Mouse (Mus musculus) ES-E14 (cell line): ENCODE results near the gene E130114P18Rik. TPM values are rescaled to one million over a fixed set of nuclear protein-coding genes. Genes with fewer than 3 reads are reported as not detected.

ENCODE experiments used
- DNase-seq: peaks from one replicate; pipeline ENCODE4 v3.0.0-alpha.2; 2013; ENCODE audit warnings: low read depth, low spot score
- H3K27ac ChIP-seq: 2 replicates; pipeline ENCODE4 v1.5.1; 2012; ENCODE audit warnings: low read depth, mild to moderate bottlenecking, low read length, moderate library complexity, mixed read lengths; ENCODE audit not compliant: poor library complexity, insufficient read depth, severe bottlenecking
- H3K36me3 ChIP-seq: 2 replicates; pipeline ENCODE4 v1.6.1; 2012; ENCODE audit warnings: mild to moderate bottlenecking, low read length, moderate library complexity, mixed read lengths; ENCODE audit not compliant: control insufficient read depth, poor library complexity, insufficient read depth, severe bottlenecking
- H3K4me1 ChIP-seq, 2 experiments: fragments of 150-350 bp in 1 of 2; sonication (generic) in 1 of 2; 2 replicates each; pipeline ENCODE4 v1.6.1; 2012; ENCODE audit warnings: low read length in 2 of 2, mild to moderate bottlenecking in 1 of 2, mixed read lengths in 1 of 2; ENCODE audit not compliant: control insufficient read depth in 2 of 2, insufficient read depth in 2 of 2, poor library complexity in 1 of 2
- H3K4me3 ChIP-seq, 2 experiments: fragments of 150-350 bp in 1 of 2; sonication (generic) in 1 of 2; 2 replicates each; pipeline ENCODE4 v1.5.1; 2012; ENCODE audit warnings: low read length in 2 of 2, low read depth in 1 of 2, mild to moderate bottlenecking in 1 of 2, mixed read lengths in 1 of 2; ENCODE audit not compliant: insufficient read depth in 1 of 2, poor library complexity in 1 of 2, severe bottlenecking in 1 of 2
- H3K9ac ChIP-seq: 2 replicates; pipeline ENCODE4 v1.6.1; 2012; ENCODE audit warnings: low read depth, mild to moderate bottlenecking, low read length, mixed read lengths; ENCODE audit not compliant: poor library complexity, insufficient read depth, severe bottlenecking
- H3K9me3 ChIP-seq: fragments of 150-350 bp; sonication (generic); 2 replicates; pipeline ENCODE4 v1.6.1; 2012; ENCODE audit warnings: low read depth, mild to moderate bottlenecking, low read length; ENCODE audit not compliant: control insufficient read depth, insufficient read depth
- CHD2 ChIP-seq: IDR thresholded peaks from 2 replicates; pipeline ENCODE4 v1.6.1; 2014; ENCODE audit warnings: mild to moderate bottlenecking, low read depth, low read length, inconsistent platforms
- HCFC1 ChIP-seq: IDR thresholded peaks from 2 replicates; pipeline ENCODE4 v1.6.1; 2012; ENCODE audit warnings: low read length, inconsistent platforms, borderline replicate concordance; ENCODE audit not compliant: insufficient read depth
- MAFK ChIP-seq: IDR thresholded peaks from 2 replicates; pipeline ENCODE4 v1.6.1; 2014; ENCODE audit warnings: mild to moderate bottlenecking, low read depth, low read length, inconsistent platforms; ENCODE audit not compliant: insufficient read depth
- ZC3H11A ChIP-seq: IDR thresholded peaks from 2 replicates; pipeline ENCODE4 v1.6.1; 2012; ENCODE audit warnings: low read depth, mild to moderate bottlenecking, inconsistent platforms, low read length, borderline replicate concordance
- ZNF384 ChIP-seq: IDR thresholded peaks from 2 replicates; pipeline ENCODE4 v1.6.1; 2012; ENCODE audit warnings: low read depth, low read length, inconsistent platforms
- in situ Hi-C, 2 experiments: fragments of 600-800 bp; cut with MboI; formaldehyde crosslinking; loops; one replicate each; pipeline ENCODE4 v1.15.1; 2025; ENCODE audit warnings: low sequenced_read_pairs in 2 of 2, inconsistent platforms in 1 of 2; ENCODE audit not compliant: unreplicated experiment in 2 of 2
- total RNA-seq: library from RNA; depleted of rRNA; stranded (reverse); fragments of 300-350 nt; gene quantifications from 2 replicates; pipeline ENCODE4 v1.2.3, GENCODE M21; 2012

E130114P18Rik gene
- total RNA-seq, 1 experiment: not detected

GRCm38 (mm10) chr4:97757207-97757977 is 20.5 kb downstream of the E130114P18Rik start:
- peaks cover 0 to 2% of the 10 kb centered on the region in 2 experiments; a peak in 2 of 4 replicates for H3K4me1 ChIP-seq
- in situ Hi-C loops: no loop called here
- H3K36me3 ChIP-seq: no peaks in the 10 kb centered on the region
- H3K9me3 ChIP-seq: no peaks in the 10 kb centered on the region
- H3K4me3 ChIP-seq: peak overlapping the region; percentile 54 to 55; a peak in 3 of 4 replicates
- no peak for TF ChIP-seq CHD2
- TF ChIP-seq ZNF384: no peak
- TF ChIP-seq MAFK: no peak
- no peak for TF ChIP-seq HCFC1
- TF ChIP-seq ZC3H11A: no peak
- H3K27ac ChIP-seq: no peak overlapping the region
- no peak overlapping the region for H3K9ac ChIP-seq
- no peak for DNase-seq

- Histone ChIP-seq H3K9ac (no peak overlapping the region), H3K27ac (no peak overlapping the region), H3K36me3 (no peaks in the 10 kb centered on the region), H3K4me3 (no peak overlapping the region), H3K4me1 (peaks cover 1 to 5% of the 10 kb centered on the region in 2 experiments; a peak in 2 of 4 replicates), H3K9me3 (no peaks in the 10 kb centered on the region)
- TF ChIP-seq CHD2 (no peak), ZC3H11A (no peak), HCFC1 (no peak), ZNF384 (no peak)
- in situ Hi-C loops: no loop called here
- no peak for DNase-seq
These were observed 23.6 kb downstream of the E130114P18Rik start for GRCm38 (mm10) chr4:97754241-97754640.

- Histone ChIP-seq H3K9ac (no peak overlapping the region), H3K4me1 (peaks cover 1 to 5% of the 10 kb centered on the region in 2 experiments; a peak in 2 of 4 replicates), H3K9me3 (no peaks in the 10 kb centered on the region), H3K36me3 (no peaks in the 10 kb centered on the region), H3K27ac (no peak overlapping the region), H3K4me3 (no peak overlapping the region)
- TF ChIP-seq CHD2 (no peak), MAFK (no peak), ZC3H11A (no peak), ZNF384 (no peak), HCFC1 (no peak)
- in situ Hi-C loops: no loop called here
- no peak for DNase-seq
These were observed 24.4 kb downstream of the E130114P18Rik start for GRCm38 (mm10) chr4:97753521-97753920.

- Histone ChIP-seq H3K4me3 (no peak overlapping the region), H3K4me1 (peaks cover 1 to 5% of the 10 kb centered on the region in 2 experiments; a peak in 2 of 4 replicates), H3K36me3 (no peaks in the 10 kb centered on the region), H3K9me3 (no peaks in the 10 kb centered on the region), H3K9ac (no peak overlapping the region), H3K27ac (no peak overlapping the region)
- DNase-seq: no peak
- TF ChIP-seq HCFC1 (no peak), CHD2 (no peak), ZNF384 (no peak), ZC3H11A (no peak), MAFK (no peak)
- in situ Hi-C loops: no loop called here
These were observed 25.4 kb downstream of the E130114P18Rik start for GRCm38 (mm10) chr4:97752276-97753010.
